Mouse (Mus musculus): ENCODE measurements at regions not wholly inside any gene's neighbourhood (a gene's known extent, or its start where the extent isn't known, plus 50 kb on each side); places are given as distances from the start of the nearest gene placed in this dataset.

GRCm38 (mm10) chr10:100922976-100923375 is 332.7 kb downstream of the 1700017N19Rik start:
- Histone ChIP-seq H3K9ac (replicated peaks) (no peak overlapping the region), H3K27me3 (no peaks in the 10 kb centered on the region), H3K27ac (no peak overlapping the region), H3K4me1 (replicated peaks) (no peaks in the 10 kb centered on the region), H3K4me3 (replicated peaks) (no peak overlapping the region), H3K36me3 (no peaks in the 10 kb centered on the region), H3K9me3 (no peaks in the 10 kb centered on the region), H3K4me2 (no peak overlapping the region)
- no peak for ATAC-seq (ENCODE audit: insufficient number of reproducible peaks, insufficient read depth, low FRiP score, low TSS enrichment, low read depth)
- 76% methylated on average over 2 of the region's 2 CpGs for WGBS

GRCm38 (mm10) chr10:100927086-100927485 is 336.8 kb downstream of the 1700017N19Rik start:
- H3K9me3 ChIP-seq = no peaks in the 10 kb centered on the region
- H3K4me1 ChIP-seq (replicated peaks) = no peaks in the 10 kb centered on the region
- 79% methylated on average over 3 of the region's 3 CpGs for WGBS
- H3K9ac ChIP-seq (replicated peaks) = no peak overlapping the region
- no peaks in the 10 kb centered on the region for H3K36me3 ChIP-seq
- no peak for ATAC-seq (ENCODE audit: insufficient number of reproducible peaks, insufficient read depth, low FRiP score, low TSS enrichment, low read depth)
- H3K4me2 ChIP-seq = no peak overlapping the region
- no peak overlapping the region for H3K4me3 ChIP-seq (replicated peaks)
- H3K27me3 ChIP-seq = no peaks in the 10 kb centered on the region
- no peak overlapping the region for H3K27ac ChIP-seq

- no peaks in the 10 kb centered on the region for H3K9me3 ChIP-seq
- no peak for ATAC-seq (ENCODE audit: insufficient number of reproducible peaks, insufficient read depth, low FRiP score, low TSS enrichment, low read depth)
- WGBS = 83% methylated on average over 1 of the region's 1 CpGs
- H3K27me3 ChIP-seq = no peaks in the 10 kb centered on the region
- no peak overlapping the region for H3K4me3 ChIP-seq (replicated peaks)
- no peak overlapping the region for H3K4me2 ChIP-seq
- H3K9ac ChIP-seq (replicated peaks) = no peak overlapping the region
- no peak overlapping the region for H3K27ac ChIP-seq
- no peaks in the 10 kb centered on the region for H3K36me3 ChIP-seq
- no peaks in the 10 kb centered on the region for H3K4me1 ChIP-seq (replicated peaks)
Measured at GRCm38 (mm10) chr10:100931739-100932138, 341.5 kb downstream of the 1700017N19Rik start.

- H3K27me3 ChIP-seq = no peaks in the 10 kb centered on the region
- 89% methylated on average over 9 of the region's 9 CpGs for whole genome bisulfite sequencing
- no peaks in the 10 kb centered on the region for H3K4me1 ChIP-seq (replicated peaks)
- H3K36me3 ChIP-seq = no peaks in the 10 kb centered on the region
- no peak overlapping the region for H3K4me2 ChIP-seq
- H3K9me3 ChIP-seq = no peaks in the 10 kb centered on the region
- H3K27ac ChIP-seq = no peak overlapping the region
- H3K4me3 ChIP-seq (replicated peaks) = no peak overlapping the region
- no peak overlapping the region for H3K9ac ChIP-seq (replicated peaks)
- no peak for ATAC-seq (ENCODE audit: insufficient number of reproducible peaks, insufficient read depth, low FRiP score, low TSS enrichment, low read depth)
Measured at GRCm38 (mm10) chr10:100958371-100958770, 368.1 kb downstream of the 1700017N19Rik start.

GRCm38 (mm10) chr10:101003469-101003868 is 413.2 kb downstream of the 1700017N19Rik start:
- ATAC-seq (ENCODE audit: insufficient number of reproducible peaks, insufficient read depth, low FRiP score, low TSS enrichment, low read depth) = no peak
- no peaks in the 10 kb centered on the region for H3K36me3 ChIP-seq
- H3K4me1 ChIP-seq (replicated peaks) = no peaks in the 10 kb centered on the region
- H3K4me2 ChIP-seq = no peak overlapping the region
- no peaks in the 10 kb centered on the region for H3K27me3 ChIP-seq
- 90% methylated on average over 2 of the region's 2 CpGs for WGBS
- H3K9me3 ChIP-seq = no peaks in the 10 kb centered on the region
- H3K27ac ChIP-seq = no peak overlapping the region
- no peak overlapping the region for H3K9ac ChIP-seq (replicated peaks)
- H3K4me3 ChIP-seq (replicated peaks) = no peak overlapping the region

GRCm38 (mm10) chr10:101004687-101005086 is 414.4 kb downstream of the 1700017N19Rik start:
- H3K4me2 ChIP-seq = no peak overlapping the region
- H3K9ac ChIP-seq (replicated peaks) = no peak overlapping the region
- no peaks in the 10 kb centered on the region for H3K9me3 ChIP-seq
- H3K36me3 ChIP-seq = no peaks in the 10 kb centered on the region
- H3K4me1 ChIP-seq (replicated peaks) = no peaks in the 10 kb centered on the region
- no peak for ATAC-seq (ENCODE audit: insufficient number of reproducible peaks, insufficient read depth, low FRiP score, low TSS enrichment, low read depth)
- no peak overlapping the region for H3K4me3 ChIP-seq (replicated peaks)
- WGBS = 86% methylated on average over 4 of the region's 4 CpGs
- no peak overlapping the region for H3K27ac ChIP-seq
- H3K27me3 ChIP-seq = no peaks in the 10 kb centered on the region

- Histone ChIP-seq H3K4me1 (replicated peaks) (no peaks in the 10 kb centered on the region), H3K4me2 (no peak overlapping the region)
- ATAC-seq (ENCODE audit: insufficient number of reproducible peaks, insufficient read depth, low FRiP score, low TSS enrichment, low read depth) = no peak
Measured at GRCm38 (mm10) chr10:101015416-101015815, 425.1 kb downstream of the 1700017N19Rik start.

GRCm38 (mm10) chr10:101038630-101039029 is 448.3 kb downstream of the 1700017N19Rik start:
- H3K36me3 ChIP-seq = no peaks in the 10 kb centered on the region
- ATAC-seq (ENCODE audit: insufficient number of reproducible peaks, insufficient read depth, low FRiP score, low TSS enrichment, low read depth) = no peak
- no peaks in the 10 kb centered on the region for H3K9me3 ChIP-seq
- H3K4me1 ChIP-seq (replicated peaks) = no peaks in the 10 kb centered on the region
- H3K4me2 ChIP-seq = no peak overlapping the region
- no peak overlapping the region for H3K27ac ChIP-seq
- no peak overlapping the region for H3K4me3 ChIP-seq (replicated peaks)
- H3K27me3 ChIP-seq = no peaks in the 10 kb centered on the region
- no peak overlapping the region for H3K9ac ChIP-seq (replicated peaks)

More at GRCm38 (mm10) chr10:101015416-101015815, 425.1 kb downstream of the 1700017N19Rik start:
- H3K4me3 ChIP-seq (replicated peaks) = no peak overlapping the region
- no peak overlapping the region for H3K9ac ChIP-seq (replicated peaks)
- H3K27me3 ChIP-seq = no peaks in the 10 kb centered on the region
- 81% methylated on average over 1 of the region's 1 CpGs for WGBS
- no peak overlapping the region for H3K27ac ChIP-seq
- no peaks in the 10 kb centered on the region for H3K9me3 ChIP-seq
- no peaks in the 10 kb centered on the region for H3K36me3 ChIP-seq

GRCm38 (mm10) chr10:101039034-101039433 is 448.8 kb downstream of the 1700017N19Rik start:
- 95% methylated on average over 1 of the region's 1 CpGs for WGBS
- no peak overlapping the region for H3K4me3 ChIP-seq (replicated peaks)
- no peak for ATAC-seq (ENCODE audit: insufficient number of reproducible peaks, insufficient read depth, low FRiP score, low TSS enrichment, low read depth)

More at GRCm38 (mm10) chr10:101039034-101039433, 448.8 kb downstream of the 1700017N19Rik start:
- H3K36me3 ChIP-seq = no peaks in the 10 kb centered on the region
- no peaks in the 10 kb centered on the region for H3K9me3 ChIP-seq
- no peaks in the 10 kb centered on the region for H3K4me1 ChIP-seq (replicated peaks)
- H3K27me3 ChIP-seq = no peaks in the 10 kb centered on the region
- H3K27ac ChIP-seq = no peak overlapping the region
- H3K4me2 ChIP-seq = no peak overlapping the region
- H3K9ac ChIP-seq (replicated peaks) = no peak overlapping the region
